Mouse (Mus musculus): ENCODE data around the gene Efna4.

DNA sequence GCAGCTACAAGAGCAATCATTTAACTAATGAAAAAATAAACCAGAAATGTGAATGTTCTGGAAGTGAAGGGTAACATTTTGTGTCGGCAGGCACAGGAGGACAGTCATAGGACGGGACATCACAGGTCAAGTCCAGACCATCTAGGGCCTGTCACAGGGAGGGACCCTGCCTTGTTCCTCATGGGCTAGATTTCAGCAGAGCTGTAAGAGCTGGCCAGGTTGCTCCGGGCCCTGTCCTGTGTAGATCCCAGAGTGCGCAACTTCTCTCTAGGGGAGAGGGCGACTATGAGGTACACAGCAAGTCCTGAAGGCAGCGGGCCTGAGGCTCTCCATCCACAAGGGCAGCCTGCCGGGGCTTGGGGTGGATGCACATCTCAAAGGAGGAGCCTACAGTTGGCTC lies 23.8 kb upstream of the Efna4 start, which contains the start of gene Dcst2:
- TF ChIP-seq POLR2A (IDR thresholded peaks at IDR 0.05; ENCODE audit: control insufficient read depth, low read depth, low read length) (no peak), CTCF (IDR thresholded peaks at IDR 0.05; ENCODE audit: control insufficient read depth, insufficient read depth, insufficient replicate concordance, low read depth, low read length) (no peak)

All from testis, adult 2 months (tissue).